Mouse (Mus musculus): ENCODE measurements at regions not wholly inside any gene's neighbourhood (a gene's known extent, or its start where the extent isn't known, plus 50 kb on each side); places are given as distances from the start of the nearest gene placed in this dataset.

DNA sequence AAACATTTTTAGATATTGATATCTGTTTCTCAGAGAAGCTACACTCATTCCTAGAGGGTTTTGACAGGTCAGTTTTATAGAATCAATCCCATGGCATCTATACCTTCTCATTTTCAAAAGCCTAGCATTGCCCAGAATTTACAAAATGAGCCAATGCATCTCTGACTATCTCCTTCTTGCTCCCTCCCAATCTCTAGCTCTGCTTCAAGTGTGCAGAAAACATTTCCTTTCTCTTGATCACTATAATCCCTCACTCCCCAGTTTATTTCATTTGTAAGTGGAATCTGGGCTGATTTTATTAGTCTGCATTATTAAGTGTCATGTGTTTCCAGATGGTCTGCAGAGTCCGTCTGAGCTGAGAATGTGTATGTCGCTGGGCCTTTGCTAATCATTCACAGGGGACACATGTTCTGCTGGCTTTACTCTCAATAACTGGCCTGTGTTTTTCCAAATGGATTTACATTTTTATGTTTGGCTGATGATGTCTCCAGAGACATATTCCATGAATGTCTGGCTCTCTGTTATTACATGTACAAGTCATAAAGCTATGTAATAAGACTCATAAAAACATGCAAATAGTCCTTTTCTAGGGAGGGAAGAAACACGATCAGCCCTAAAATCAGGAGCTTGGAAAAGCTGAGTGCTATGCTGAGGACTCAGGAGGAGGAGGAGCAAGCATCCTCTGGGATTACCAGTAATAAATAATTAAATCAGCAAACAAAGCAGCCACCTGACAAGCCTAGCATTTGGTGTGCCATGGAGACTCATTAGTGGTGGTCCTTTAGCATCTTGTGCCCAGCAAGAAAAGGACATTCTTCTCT, 366.0 kb upstream of the Apob start:
- Histone ChIP-seq H3K27me3 (ENCODE audit: control insufficient read depth, insufficient read depth, low read depth, low read length) (no peaks in the 10 kb centered on the region), H3K4me3 (ENCODE audit: low read depth, low read length) (no peak overlapping the region), H3K9ac (ENCODE audit: low read depth, low read length) (no peak overlapping the region), H3K27ac (ENCODE audit: low read length) (no peak overlapping the region), H3K4me1 (ENCODE audit: control insufficient read depth, insufficient read depth, low read length) (no peaks in the 10 kb centered on the region), H3K36me3 (ENCODE audit: control insufficient read depth, insufficient read depth, low read length) (no peaks in the 10 kb centered on the region), H3K4me2 (ENCODE audit: low read length) (no peak overlapping the region), H3K9me3 (replicated peaks; ENCODE audit: control insufficient read depth, low read length, poor library complexity, severe bottlenecking) (no peaks in the 10 kb centered on the region)
- no peak for ATAC-seq
- 46% methylated on average over 3 of the region's 3 CpGs for WGBS

DNA sequence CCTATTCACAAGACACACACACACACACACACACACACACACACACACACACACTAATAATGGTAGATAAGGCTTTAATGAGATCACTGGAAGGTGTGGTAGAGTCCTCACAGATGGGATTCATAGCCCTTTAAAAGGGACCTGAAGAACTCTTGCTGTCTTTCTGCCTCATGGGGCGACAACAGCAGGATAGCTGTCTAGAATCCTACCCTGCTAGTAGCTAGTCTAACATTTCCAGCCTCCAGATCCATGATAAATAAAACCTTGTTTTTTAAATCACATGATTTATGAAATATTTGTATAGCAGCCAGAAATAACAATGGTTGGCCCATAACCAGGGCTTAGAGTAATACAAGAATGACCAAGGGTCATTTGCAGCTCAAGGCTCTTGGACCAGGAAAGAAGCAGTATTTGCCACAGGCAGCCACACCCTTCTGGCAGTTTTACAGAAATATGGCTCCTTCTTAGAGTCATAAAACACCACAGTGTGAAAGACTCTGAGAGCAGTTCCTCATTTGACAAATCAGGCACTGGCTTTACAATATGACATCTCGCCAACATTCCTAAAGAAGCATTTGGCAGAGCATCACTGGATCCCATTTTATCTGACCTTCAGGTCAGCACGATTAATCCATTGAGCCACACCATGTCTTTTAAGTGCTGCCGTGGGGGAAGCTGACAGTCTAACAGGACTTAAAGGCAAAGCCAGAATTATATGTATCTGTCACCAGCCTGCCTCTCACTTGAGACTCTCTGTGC, 340.9 kb upstream of the Apob start:
- WGBS: 70% methylated on average over 4 of the region's 4 CpGs
- H3K9ac ChIP-seq (ENCODE audit: low read depth, low read length): no peak overlapping the region
- no peak overlapping the region for H3K4me3 ChIP-seq (ENCODE audit: low read depth, low read length)
- ATAC-seq: no peak
- no peak overlapping the region for H3K4me2 ChIP-seq (ENCODE audit: low read length)
- no peaks in the 10 kb centered on the region for H3K36me3 ChIP-seq (ENCODE audit: control insufficient read depth, insufficient read depth, low read length)
- H3K27me3 ChIP-seq (ENCODE audit: control insufficient read depth, insufficient read depth, low read depth, low read length): no peaks in the 10 kb centered on the region
- H3K9me3 ChIP-seq (replicated peaks; ENCODE audit: control insufficient read depth, low read length, poor library complexity, severe bottlenecking): no peaks in the 10 kb centered on the region
- no peak overlapping the region for H3K27ac ChIP-seq (ENCODE audit: low read length)
- no peaks in the 10 kb centered on the region for H3K4me1 ChIP-seq (ENCODE audit: control insufficient read depth, insufficient read depth, low read length)

DNA sequence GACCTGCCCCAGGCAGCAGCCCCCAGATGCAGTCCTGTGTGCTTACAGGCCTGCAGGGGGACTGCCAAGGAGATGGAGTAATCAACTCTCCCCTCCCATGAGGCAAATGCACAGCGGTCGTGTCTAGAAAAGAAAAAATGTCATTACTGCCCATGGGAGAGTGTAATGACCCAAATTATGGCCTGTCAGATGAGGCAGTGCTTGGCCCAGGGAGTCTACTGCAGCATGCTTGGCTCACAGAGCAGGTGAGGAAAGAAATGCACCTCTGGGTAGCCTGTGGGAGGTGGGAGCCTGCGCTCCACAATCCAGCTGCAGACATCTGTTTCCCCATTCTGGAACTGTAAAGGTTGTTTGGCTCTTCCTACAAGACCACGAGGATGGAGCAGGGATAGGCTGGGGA, 339.8 kb upstream of the Apob start:
- 71% methylated on average over 4 of the region's 4 CpGs for WGBS

DNA sequence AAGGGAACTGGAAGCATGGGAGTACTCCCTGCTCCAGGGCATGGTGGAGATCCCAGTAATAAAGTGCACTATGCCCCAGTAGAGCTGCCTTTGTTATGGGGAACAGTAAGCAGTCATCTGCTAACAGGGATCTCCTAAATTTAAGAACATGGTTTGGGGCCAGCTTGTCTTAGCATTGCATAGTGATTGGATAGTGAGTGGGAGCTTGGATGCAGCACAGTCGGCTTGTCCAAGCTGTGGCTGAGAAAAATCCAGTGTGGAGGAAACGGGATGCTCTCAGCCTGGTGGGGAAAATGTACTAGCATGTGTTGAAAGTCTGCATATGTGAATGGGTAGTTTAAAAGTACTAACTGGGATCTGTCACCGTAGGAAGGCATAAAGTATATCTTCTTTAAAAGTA, 326.6 kb upstream of the Apob start:
- WGBS: 93% methylated on average over 3 of the region's 3 CpGs
- no peak overlapping the region for H3K4me3 ChIP-seq (ENCODE audit: low read depth, low read length)
- H3K4me2 ChIP-seq (ENCODE audit: low read length): no peak overlapping the region
- H3K9me3 ChIP-seq (replicated peaks; ENCODE audit: control insufficient read depth, low read length, poor library complexity, severe bottlenecking): no peaks in the 10 kb centered on the region
- H3K4me1 ChIP-seq (ENCODE audit: control insufficient read depth, insufficient read depth, low read length): no peaks in the 10 kb centered on the region
- H3K36me3 ChIP-seq (ENCODE audit: control insufficient read depth, insufficient read depth, low read length): no peaks in the 10 kb centered on the region
- H3K27ac ChIP-seq (ENCODE audit: low read length): no peak overlapping the region
- H3K27me3 ChIP-seq (ENCODE audit: control insufficient read depth, insufficient read depth, low read depth, low read length): no peaks in the 10 kb centered on the region
- H3K9ac ChIP-seq (ENCODE audit: low read depth, low read length): no peak overlapping the region
- no peak for ATAC-seq

More for the DNA sequence above, 339.8 kb upstream of the Apob start:
- no peaks in the 10 kb centered on the region for H3K9me3 ChIP-seq (replicated peaks; ENCODE audit: control insufficient read depth, low read length, poor library complexity, severe bottlenecking)
- ATAC-seq: no peak
- H3K27ac ChIP-seq (ENCODE audit: low read length): no peak overlapping the region
- H3K9ac ChIP-seq (ENCODE audit: low read depth, low read length): no peak overlapping the region
- H3K36me3 ChIP-seq (ENCODE audit: control insufficient read depth, insufficient read depth, low read length): no peaks in the 10 kb centered on the region
- no peaks in the 10 kb centered on the region for H3K4me1 ChIP-seq (ENCODE audit: control insufficient read depth, insufficient read depth, low read length)
- H3K4me3 ChIP-seq (ENCODE audit: low read depth, low read length): no peak overlapping the region
- no peak overlapping the region for H3K4me2 ChIP-seq (ENCODE audit: low read length)
- no peaks in the 10 kb centered on the region for H3K27me3 ChIP-seq (ENCODE audit: control insufficient read depth, insufficient read depth, low read depth, low read length)

DNA sequence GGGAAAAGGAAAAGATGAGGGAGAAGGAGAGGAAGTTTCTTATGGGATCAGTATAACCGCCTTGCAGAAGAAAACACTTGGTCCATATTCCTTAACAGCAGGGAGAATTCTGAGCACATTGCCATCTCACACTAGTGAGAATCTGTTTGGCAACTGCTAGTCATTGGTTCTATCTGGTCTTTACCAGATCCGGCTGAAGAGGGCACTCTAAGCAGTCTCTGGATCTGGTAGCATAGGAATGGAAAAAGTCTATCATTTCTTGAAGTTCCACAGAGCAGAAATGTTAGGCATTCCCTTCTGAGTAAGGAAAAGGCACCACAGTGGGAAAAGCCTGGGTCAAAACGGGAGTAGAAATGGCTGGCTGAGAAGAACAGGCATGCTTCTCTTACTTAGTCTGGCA, 315.4 kb upstream of the Apob start:
- Histone ChIP-seq H3K4me1 (ENCODE audit: control insufficient read depth, insufficient read depth, low read length) (no peaks in the 10 kb centered on the region; the same call in 1 of the 2 replicates), H3K9me3 (replicated peaks; ENCODE audit: control insufficient read depth, low read length, poor library complexity, severe bottlenecking) (no peaks in the 10 kb centered on the region), H3K9ac (ENCODE audit: low read depth, low read length) (no peak overlapping the region), H3K36me3 (ENCODE audit: control insufficient read depth, insufficient read depth, low read length) (no peaks in the 10 kb centered on the region), H3K27me3 (ENCODE audit: control insufficient read depth, insufficient read depth, low read depth, low read length) (no peaks in the 10 kb centered on the region), H3K27ac (ENCODE audit: low read length) (no peak overlapping the region), H3K4me3 (ENCODE audit: low read depth, low read length) (no peak overlapping the region), H3K4me2 (ENCODE audit: low read length) (no peak overlapping the region)
- WGBS: 49% methylated on average over 3 of the region's 3 CpGs
- no peak for ATAC-seq

DNA sequence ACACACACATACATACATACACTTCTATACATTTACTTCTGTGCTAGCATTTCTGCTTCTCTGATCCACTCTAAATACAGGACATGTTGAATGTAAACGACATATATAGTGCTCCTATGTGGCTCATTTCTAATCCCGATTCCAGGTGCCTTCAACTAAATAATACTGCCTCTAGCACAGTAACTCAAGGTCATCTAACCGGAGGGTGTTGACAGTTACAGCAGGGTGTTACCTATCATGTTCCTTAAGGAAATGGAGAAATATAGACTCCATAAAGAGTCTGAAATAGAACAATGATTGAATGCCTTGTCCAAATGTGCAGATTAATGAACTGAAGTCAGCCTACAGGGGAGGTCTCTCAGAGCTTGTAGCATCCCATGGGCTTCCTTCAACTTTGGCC, 307.3 kb upstream of the Apob start:
- ATAC-seq: no peak

DNA sequence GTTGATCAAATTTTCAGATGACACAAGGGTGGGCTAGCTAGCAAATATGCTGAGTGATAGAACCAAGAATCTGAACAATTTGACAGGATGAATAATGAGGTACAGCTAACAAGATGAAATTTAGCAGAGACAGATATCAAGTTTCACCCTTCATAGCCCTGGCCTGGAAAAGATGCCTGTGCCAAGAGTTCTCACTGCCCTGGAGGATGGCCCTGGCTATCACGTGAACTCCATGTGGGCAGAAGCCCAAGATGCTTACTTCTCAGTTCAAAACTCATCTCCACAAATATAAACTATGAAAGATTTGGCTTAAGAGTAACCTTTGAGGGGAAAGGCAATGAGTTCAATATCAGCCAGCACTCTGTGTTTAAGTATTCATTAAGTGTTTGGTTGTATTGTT, 306.9 kb upstream of the Apob start:
- no peaks in the 10 kb centered on the region for H3K4me1 ChIP-seq (ENCODE audit: control insufficient read depth, insufficient read depth, low read length)
- no peaks in the 10 kb centered on the region for H3K9me3 ChIP-seq (replicated peaks; ENCODE audit: control insufficient read depth, low read length, poor library complexity, severe bottlenecking)
- ATAC-seq: no peak
- H3K9ac ChIP-seq (ENCODE audit: low read depth, low read length): no peak overlapping the region
- H3K36me3 ChIP-seq (ENCODE audit: control insufficient read depth, insufficient read depth, low read length): no peaks in the 10 kb centered on the region
- no peak overlapping the region for H3K4me2 ChIP-seq (ENCODE audit: low read length)
- no peak overlapping the region for H3K4me3 ChIP-seq (ENCODE audit: low read depth, low read length)
- 83% methylated on average over 1 of the region's 1 CpGs for WGBS
- no peaks in the 10 kb centered on the region for H3K27me3 ChIP-seq (ENCODE audit: control insufficient read depth, insufficient read depth, low read depth, low read length)
- no peak overlapping the region for H3K27ac ChIP-seq (ENCODE audit: low read length)

More for the DNA sequence above, 307.3 kb upstream of the Apob start:
- no peak overlapping the region for H3K9ac ChIP-seq (ENCODE audit: low read depth, low read length)
- H3K4me1 ChIP-seq (ENCODE audit: control insufficient read depth, insufficient read depth, low read length): no peaks in the 10 kb centered on the region
- 84% methylated on average over 3 of the region's 3 CpGs for WGBS
- H3K27me3 ChIP-seq (ENCODE audit: control insufficient read depth, insufficient read depth, low read depth, low read length): no peaks in the 10 kb centered on the region
- no peaks in the 10 kb centered on the region for H3K9me3 ChIP-seq (replicated peaks; ENCODE audit: control insufficient read depth, low read length, poor library complexity, severe bottlenecking)
- H3K27ac ChIP-seq (ENCODE audit: low read length): no peak overlapping the region
- no peak overlapping the region for H3K4me3 ChIP-seq (ENCODE audit: low read depth, low read length)
- H3K4me2 ChIP-seq (ENCODE audit: low read length): no peak overlapping the region
- H3K36me3 ChIP-seq (ENCODE audit: control insufficient read depth, insufficient read depth, low read length): no peaks in the 10 kb centered on the region

DNA sequence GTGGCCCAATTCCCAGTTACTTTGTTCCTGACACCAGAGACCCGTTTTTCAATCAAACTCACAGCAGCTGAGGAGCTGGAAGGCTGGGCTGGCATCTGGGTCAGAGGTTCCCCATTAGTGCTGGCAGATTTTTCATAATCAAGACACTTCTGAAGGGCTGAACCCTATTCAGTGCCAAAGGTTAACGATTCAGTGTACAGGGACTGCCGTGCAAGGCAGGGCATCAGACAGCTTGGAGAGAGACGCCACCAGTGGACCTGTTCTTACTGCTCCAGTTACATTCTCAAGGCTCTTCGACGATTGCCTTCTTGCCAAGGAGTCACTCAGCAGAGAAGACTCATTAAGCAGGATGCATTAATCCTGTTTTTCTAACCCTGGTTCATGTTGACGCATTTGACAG, 285.5 kb upstream of the Apob start:
- Histone ChIP-seq H3K9me3 (replicated peaks; ENCODE audit: control insufficient read depth, low read length, poor library complexity, severe bottlenecking) (no peaks in the 10 kb centered on the region), H3K4me2 (ENCODE audit: low read length) (no peak overlapping the region), H3K36me3 (ENCODE audit: control insufficient read depth, insufficient read depth, low read length) (no peaks in the 10 kb centered on the region), H3K9ac (ENCODE audit: low read depth, low read length) (no peak overlapping the region), H3K27me3 (ENCODE audit: control insufficient read depth, insufficient read depth, low read depth, low read length) (no peaks in the 10 kb centered on the region), H3K4me3 (ENCODE audit: low read depth, low read length) (no peak overlapping the region), H3K27ac (ENCODE audit: low read length) (no peak overlapping the region), H3K4me1 (ENCODE audit: control insufficient read depth, insufficient read depth, low read length) (no peaks in the 10 kb centered on the region)
- 54% methylated on average over 7 of the region's 7 CpGs for WGBS
- ATAC-seq: peak; percentile 66

DNA sequence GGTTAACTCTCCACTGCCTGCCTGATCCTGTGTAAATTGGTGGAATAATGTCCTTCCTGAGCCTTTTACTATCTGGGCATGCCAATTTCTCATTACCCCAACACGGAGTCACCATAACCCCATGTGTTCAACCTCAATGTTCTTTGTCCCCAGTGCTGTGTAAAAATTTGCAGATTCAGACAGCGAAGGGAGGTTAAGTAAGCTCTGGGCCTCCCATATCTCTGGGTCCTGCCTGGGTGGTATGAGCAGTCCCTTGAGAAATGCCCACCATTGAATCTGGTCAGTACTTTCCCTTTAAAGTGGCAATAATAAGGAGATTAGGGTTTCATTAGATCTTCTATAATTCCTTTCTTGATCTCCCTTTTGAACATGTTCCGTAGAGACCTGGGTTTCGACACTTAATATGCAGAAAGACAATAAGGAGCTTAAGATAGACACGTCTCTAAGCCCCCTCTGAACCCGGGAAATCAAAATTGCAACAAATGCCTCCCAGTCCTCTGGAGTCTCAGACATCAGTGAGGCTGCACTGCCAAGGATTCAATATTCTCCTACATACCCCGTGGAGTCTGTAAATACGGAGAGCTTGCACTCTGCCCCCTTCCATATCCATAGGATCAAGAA, 279.0 kb upstream of the Apob start:
- ATAC-seq: peak; percentile 79
- Histone ChIP-seq H3K4me2 (ENCODE audit: low read length) (no peak overlapping the region), H3K4me1 (ENCODE audit: control insufficient read depth, insufficient read depth, low read length) (no peaks in the 10 kb centered on the region), H3K36me3 (ENCODE audit: control insufficient read depth, insufficient read depth, low read length) (no peaks in the 10 kb centered on the region), H3K9me3 (replicated peaks; ENCODE audit: control insufficient read depth, low read length, poor library complexity, severe bottlenecking) (no peaks in the 10 kb centered on the region), H3K9ac (ENCODE audit: low read depth, low read length) (no peak overlapping the region), H3K27ac (ENCODE audit: low read length) (no peak overlapping the region), H3K27me3 (ENCODE audit: control insufficient read depth, insufficient read depth, low read depth, low read length) (no peaks in the 10 kb centered on the region), H3K4me3 (ENCODE audit: low read depth, low read length) (no peak overlapping the region)
- WGBS: 15% methylated on average over 8 of the region's 8 CpGs

All from midbrain, embryonic 16.5 days (tissue).